Mouse (Mus musculus): ENCODE measurements around the gene AI467606. TPM values are rescaled to one million over a fixed set of nuclear protein-coding genes. Genes with fewer than 3 reads are reported as not detected.

The AI467606 gene
- polyA plus RNA-seq (2012; rRNA removed) = 1.4 and 2.1 TPM in 2 replicates

DNA sequence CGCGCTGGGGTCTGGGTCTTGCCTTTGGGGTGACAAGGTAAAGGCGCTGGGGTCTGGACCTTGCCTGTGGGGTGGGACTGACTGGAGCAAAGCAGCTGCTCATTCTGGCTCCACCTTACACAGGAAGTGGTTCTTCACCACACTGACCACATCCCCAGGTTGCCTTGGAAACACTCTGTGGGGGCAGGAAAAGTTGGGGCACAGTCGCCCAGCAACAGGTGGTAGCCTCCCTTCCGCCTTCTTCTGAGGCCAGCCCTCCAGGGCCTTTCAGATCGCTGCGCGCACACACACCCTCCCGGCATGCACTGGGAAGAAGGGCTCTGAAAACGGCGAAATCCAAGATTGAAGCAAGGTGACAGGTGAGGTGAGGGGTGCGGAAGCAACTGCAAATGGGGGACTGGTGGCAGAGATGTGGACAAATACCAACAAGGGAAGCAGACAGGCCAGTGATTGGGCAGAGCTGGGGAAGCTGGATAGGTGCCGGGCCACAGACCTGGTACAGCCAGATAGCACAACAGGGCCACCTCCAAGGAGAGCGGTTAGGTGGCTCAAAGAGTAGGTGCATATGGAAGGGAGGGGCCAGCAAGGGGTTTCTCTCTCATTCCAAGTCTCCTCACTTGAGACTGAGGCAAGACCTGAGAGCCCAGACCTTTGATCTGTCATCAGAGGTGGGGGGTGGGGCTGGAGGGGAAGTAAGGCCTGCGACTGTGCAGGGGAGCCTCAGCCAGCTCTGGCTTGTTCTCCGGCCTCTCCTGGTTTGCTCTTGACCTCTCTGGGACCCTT is at the start of gene AI467606:
TSS of gene AI467606 (plus strand) at position 246 of the 783 bp plus-strand sequence.
- Histone ChIP-seq H3K27me3 (ENCODE audit: control insufficient read depth, insufficient read depth, low read length) (no peaks in the 10 kb centered on the region), H3K27ac (ENCODE audit: insufficient read depth, low read length) (no peak within 1 kb of the TSS), H3K4me1 (ENCODE audit: control insufficient read depth, insufficient read depth, low read length) (no peaks in the 10 kb centered on the region), H3K4me3 (replicated peaks; ENCODE audit: insufficient read depth, low read depth, low read length) (peak within 1 kb of the TSS; percentile 24)
- WGBS = 73% methylated on average over 16 of the region's 16 CpGs
- TF ChIP-seq POLR2A (IDR thresholded peaks at IDR 0.05; ENCODE audit: borderline replicate concordance, insufficient read depth, low read length) (no peak), CTCF (IDR thresholded peaks at IDR 0.05; ENCODE audit: borderline replicate concordance, insufficient read depth, low read depth, low read length) (no peak)
- DNase-seq = no peak

DNA sequence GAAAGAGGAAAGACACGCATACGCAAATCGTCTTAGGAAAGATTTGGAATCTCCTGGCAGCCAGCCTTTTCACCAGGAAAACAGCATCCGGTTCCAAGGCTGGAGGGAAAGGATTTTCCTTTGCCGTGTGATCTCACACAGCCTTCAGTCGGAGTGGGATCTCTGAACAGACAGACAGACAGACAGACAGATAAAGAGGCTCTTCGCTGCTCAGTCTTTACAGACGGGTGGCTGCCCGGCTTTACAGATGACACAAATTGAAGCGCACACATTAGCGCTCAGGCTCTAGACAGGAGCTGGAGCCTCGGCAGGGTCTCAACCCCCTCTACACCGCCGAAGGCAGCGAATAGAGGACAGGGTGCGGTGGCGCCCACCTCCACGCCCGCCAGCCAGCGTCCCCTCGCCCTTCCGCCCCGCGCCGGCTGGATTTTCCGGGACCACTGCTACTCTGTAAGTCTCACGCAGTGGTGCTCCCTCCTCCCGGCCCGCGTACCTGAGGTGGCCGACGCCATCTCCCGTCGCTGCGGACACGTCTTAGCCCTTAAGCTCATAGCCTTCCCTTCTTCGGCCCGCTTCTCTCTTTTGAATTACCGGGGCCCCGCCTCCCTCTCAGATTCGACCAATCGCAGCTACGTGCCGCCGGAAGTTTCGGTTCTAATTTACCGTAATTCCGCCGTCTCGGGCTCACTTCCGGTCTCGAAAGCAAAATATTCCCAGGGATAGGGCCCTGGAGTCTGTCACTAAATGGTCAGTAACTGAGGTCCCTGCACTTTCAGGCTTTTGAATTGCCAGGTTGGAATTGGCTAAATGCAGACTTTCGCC is 49.1 kb upstream of the AI467606 start, which contains the start of gene Kif22:
TSS of gene Kif22 (minus strand) at position 621 of the 822 bp plus-strand sequence.
- no peaks in the 10 kb centered on the region for H3K4me1 ChIP-seq (ENCODE audit: control insufficient read depth, insufficient read depth, low read length)
- peak within 1 kb of the TSS; percentile 93 for H3K4me3 ChIP-seq (replicated peaks; ENCODE audit: insufficient read depth, low read depth, low read length)
- no peak within 1 kb of the TSS; the same call in 1 of the 2 replicates for H3K27ac ChIP-seq (ENCODE audit: insufficient read depth, low read length)
- no peaks in the 10 kb centered on the region for H3K27me3 ChIP-seq (ENCODE audit: control insufficient read depth, insufficient read depth, low read length)
- WGBS = under 1% methylated on average over 53 of the region's 53 CpGs
- TF ChIP-seq CTCF (IDR thresholded peaks at IDR 0.05; ENCODE audit: borderline replicate concordance, insufficient read depth, low read depth, low read length) = no peak
- peak; percentile 49; the same call in 1 of the 2 replicates for TF ChIP-seq POLR2A (IDR thresholded peaks at IDR 0.05; ENCODE audit: borderline replicate concordance, insufficient read depth, low read length)
- DNase-seq = peak; percentile 88 to 93

DNA sequence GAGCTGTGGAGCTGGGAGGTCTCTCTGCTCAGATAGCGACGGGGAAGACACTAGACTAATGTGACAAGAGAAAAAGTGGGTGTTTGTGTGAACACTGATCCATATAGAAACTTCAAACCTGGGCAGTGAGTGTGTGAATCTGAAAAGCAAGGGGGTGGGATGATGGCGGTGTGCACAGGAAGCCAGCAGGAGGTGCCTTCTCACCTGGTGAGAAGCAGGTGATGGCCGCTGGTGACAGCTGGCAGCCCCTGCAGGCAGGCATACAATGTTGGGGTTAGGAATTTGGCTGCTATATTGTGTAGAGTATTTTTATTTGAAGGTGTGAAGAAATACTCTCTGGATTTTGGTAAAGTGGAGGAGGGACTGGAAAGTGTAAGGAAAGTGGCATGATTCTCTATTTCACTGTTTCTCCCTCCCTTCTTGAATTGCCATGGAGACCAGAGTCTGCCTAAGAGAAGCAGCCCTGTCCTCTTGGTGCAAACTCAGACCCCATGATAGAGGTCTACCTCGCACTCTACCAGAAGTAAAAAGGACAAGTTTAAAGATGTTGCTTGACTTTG is 36.1 kb upstream of the AI467606 start:
- Histone ChIP-seq H3K4me3 (replicated peaks; ENCODE audit: insufficient read depth, low read depth, low read length) (no peak overlapping the region), H3K4me1 (ENCODE audit: control insufficient read depth, insufficient read depth, low read length) (no peaks in the 10 kb centered on the region), H3K27ac (ENCODE audit: insufficient read depth, low read length) (no peak overlapping the region), H3K27me3 (ENCODE audit: control insufficient read depth, insufficient read depth, low read length) (no peaks in the 10 kb centered on the region)
- 64% methylated on average over 5 of the region's 5 CpGs for WGBS
- no peak for TF ChIP-seq POLR2A (IDR thresholded peaks at IDR 0.05; ENCODE audit: borderline replicate concordance, insufficient read depth, low read length)
- no peak for TF ChIP-seq CTCF (IDR thresholded peaks at IDR 0.05; ENCODE audit: borderline replicate concordance, insufficient read depth, low read depth, low read length)
- DNase-seq = no peak

DNA sequence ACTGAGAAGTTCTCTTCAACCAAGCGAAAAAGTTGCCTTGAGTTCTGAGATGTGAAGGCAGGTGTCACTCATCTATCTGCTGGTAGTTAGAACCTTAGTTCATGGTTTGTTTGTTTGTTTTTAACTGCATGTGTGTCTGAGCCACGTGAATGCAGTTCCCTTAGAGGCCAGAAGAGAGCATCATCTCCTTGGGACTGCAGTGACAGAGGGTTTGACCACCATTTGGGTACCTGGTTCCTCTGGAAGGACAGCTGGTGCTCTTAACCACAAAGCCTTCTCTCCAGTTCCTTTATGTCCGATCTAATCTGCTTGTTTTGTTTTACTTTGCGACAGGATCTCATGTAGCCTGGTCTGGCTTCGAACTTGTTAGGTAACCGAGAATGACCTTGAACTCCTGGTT is 25.6 kb upstream of the AI467606 start:
- 85% methylated on average over 6 of the region's 6 CpGs for WGBS
- Histone ChIP-seq H3K27ac (ENCODE audit: insufficient read depth, low read length) (no peak overlapping the region), H3K27me3 (ENCODE audit: control insufficient read depth, insufficient read depth, low read length) (no peaks in the 10 kb centered on the region), H3K4me1 (ENCODE audit: control insufficient read depth, insufficient read depth, low read length) (no peaks in the 10 kb centered on the region), H3K4me3 (replicated peaks; ENCODE audit: insufficient read depth, low read depth, low read length) (no peak overlapping the region)
- no peak for TF ChIP-seq CTCF (IDR thresholded peaks at IDR 0.05; ENCODE audit: borderline replicate concordance, insufficient read depth, low read depth, low read length)
- TF ChIP-seq POLR2A (IDR thresholded peaks at IDR 0.05; ENCODE audit: borderline replicate concordance, insufficient read depth, low read length) = no peak
- DNase-seq = no peak

DNA sequence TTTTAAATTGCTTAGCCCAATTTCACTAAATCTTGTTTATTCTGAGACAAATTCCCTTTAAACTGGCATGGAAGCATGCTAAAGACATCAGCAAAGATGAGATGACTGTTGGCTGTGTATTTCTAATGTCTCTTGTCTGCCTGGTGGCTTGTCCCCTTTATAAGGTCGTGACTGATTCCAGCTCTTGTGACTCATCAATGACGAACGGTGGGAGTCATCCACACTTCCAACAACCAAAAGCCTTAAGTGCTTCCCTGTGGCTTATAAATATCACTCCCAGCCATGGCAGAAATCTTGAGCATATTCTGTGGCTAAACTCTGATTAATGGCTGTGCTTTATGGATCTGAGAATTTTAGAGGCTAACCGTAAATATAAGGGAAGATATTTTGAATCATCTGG is 24.8 kb upstream of the AI467606 start:
- no peak for TF ChIP-seq CTCF (IDR thresholded peaks at IDR 0.05; ENCODE audit: borderline replicate concordance, insufficient read depth, low read depth, low read length)
- no peak for TF ChIP-seq POLR2A (IDR thresholded peaks at IDR 0.05; ENCODE audit: borderline replicate concordance, insufficient read depth, low read length)
- Histone ChIP-seq H3K4me3 (replicated peaks; ENCODE audit: insufficient read depth, low read depth, low read length) (no peak overlapping the region), H3K27me3 (ENCODE audit: control insufficient read depth, insufficient read depth, low read length) (no peaks in the 10 kb centered on the region), H3K27ac (ENCODE audit: insufficient read depth, low read length) (no peak overlapping the region), H3K4me1 (ENCODE audit: control insufficient read depth, insufficient read depth, low read length) (no peaks in the 10 kb centered on the region)
- no peak for DNase-seq
- WGBS = 69% methylated on average over 4 of the region's 4 CpGs

DNA sequence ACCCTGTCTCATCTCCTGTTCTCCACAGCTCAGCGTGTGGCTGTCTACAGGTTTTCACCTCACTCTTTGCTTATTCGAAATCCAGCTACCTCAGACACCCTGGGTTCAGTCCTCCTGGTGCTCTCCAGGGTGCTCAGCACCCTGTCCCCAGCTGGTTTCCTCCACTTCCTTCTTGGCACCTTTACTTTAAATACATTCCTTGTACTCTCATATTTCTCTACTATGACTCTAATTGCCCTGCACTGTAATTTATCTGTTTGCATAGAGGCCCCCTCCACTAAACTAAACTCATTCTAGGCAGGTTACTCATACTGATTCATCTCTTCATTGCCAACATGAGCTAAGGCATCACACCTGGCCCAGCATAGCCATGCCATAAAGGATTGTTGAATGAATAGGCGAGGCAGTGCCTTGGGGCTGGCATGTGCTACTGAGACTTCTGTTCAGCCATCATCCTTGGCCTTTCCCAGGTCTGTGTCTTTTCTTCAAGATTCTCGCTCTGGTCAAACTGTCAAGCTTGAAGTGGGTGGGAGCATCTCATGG is 20.2 kb upstream of the AI467606 start:
- no peak for DNase-seq
- H3K4me3 ChIP-seq (replicated peaks; ENCODE audit: insufficient read depth, low read depth, low read length) = no peak overlapping the region
- WGBS = 77% methylated on average over 4 of the region's 4 CpGs
- no peak overlapping the region for H3K27ac ChIP-seq (ENCODE audit: insufficient read depth, low read length)
- TF ChIP-seq POLR2A (IDR thresholded peaks at IDR 0.05; ENCODE audit: borderline replicate concordance, insufficient read depth, low read length) (no peak), CTCF (IDR thresholded peaks at IDR 0.05; ENCODE audit: borderline replicate concordance, insufficient read depth, low read depth, low read length) (no peak)
- H3K4me1 ChIP-seq (ENCODE audit: control insufficient read depth, insufficient read depth, low read length) = no peaks in the 10 kb centered on the region
- no peaks in the 10 kb centered on the region for H3K27me3 ChIP-seq (ENCODE audit: control insufficient read depth, insufficient read depth, low read length)

DNA sequence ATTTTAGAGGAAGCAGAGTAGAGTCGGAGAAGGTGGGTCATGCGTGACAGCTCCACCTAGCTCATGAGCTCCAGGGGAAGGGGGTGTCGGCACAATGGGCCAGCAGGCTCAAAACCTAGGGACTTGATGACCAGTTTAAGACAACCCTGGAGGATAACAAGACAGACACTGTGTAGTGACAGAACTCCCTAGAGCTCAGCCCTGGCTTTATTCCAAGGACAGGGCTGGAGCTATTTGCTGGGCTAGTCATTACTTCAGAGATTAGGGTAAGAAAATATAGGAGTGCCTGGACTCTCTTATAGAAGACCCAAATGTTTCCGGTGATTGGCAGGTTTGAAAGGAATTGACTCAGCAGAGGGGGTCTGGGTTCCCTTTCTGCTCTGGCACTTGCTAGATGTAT is 17.9 kb upstream of the AI467606 start:
- Histone ChIP-seq H3K27ac (ENCODE audit: insufficient read depth, low read length) (no peak overlapping the region), H3K27me3 (ENCODE audit: control insufficient read depth, insufficient read depth, low read length) (no peaks in the 10 kb centered on the region), H3K4me3 (replicated peaks; ENCODE audit: insufficient read depth, low read depth, low read length) (no peak overlapping the region), H3K4me1 (ENCODE audit: control insufficient read depth, insufficient read depth, low read length) (no peaks in the 10 kb centered on the region)
- no peak for DNase-seq
- TF ChIP-seq POLR2A (IDR thresholded peaks at IDR 0.05; ENCODE audit: borderline replicate concordance, insufficient read depth, low read length) (no peak), CTCF (IDR thresholded peaks at IDR 0.05; ENCODE audit: borderline replicate concordance, insufficient read depth, low read depth, low read length) (no peak)
- 71% methylated on average over 4 of the region's 4 CpGs for WGBS
